Mouse (Mus musculus) left cerebral cortex, postnatal 25 days (tissue): Measurements from ENCODE around the gene 2010315B03Rik. TPM values are rescaled to one million over a fixed set of nuclear protein-coding genes. Genes with fewer than 3 reads are reported as not detected.
A peak's percentile ranks its signal among the peaks of the same experiment; 100 is the strongest.
"Not testable (repeated sequence)": the region's sequence is repeated elsewhere in the genome, so short reads cannot be mapped to it uniquely, and the experiment has no call there.

Source experiments
- DNase-seq, 2 experiments: peaks; one replicate each; pipeline ENCODE4 v3.0.0; 2022; ENCODE audit warnings: low spot score in 2 of 2, mixed read lengths in 1 of 2
- intact Hi-C: fragments of 180-260 bp; cut with DNase I; formaldehyde crosslinking; loops from one replicate; pipeline ENCODE4 v1.15.1; 2025
- total RNA-seq, 2 experiments: library from RNA; stranded (reverse); gene quantifications; 2 replicates each; pipeline ENCODE4 v1.2.3; 2021

Gene 2010315B03Rik
- 10 to 100 TPM; 15.7 to 23.2 TPM for total RNA-seq

DNA sequence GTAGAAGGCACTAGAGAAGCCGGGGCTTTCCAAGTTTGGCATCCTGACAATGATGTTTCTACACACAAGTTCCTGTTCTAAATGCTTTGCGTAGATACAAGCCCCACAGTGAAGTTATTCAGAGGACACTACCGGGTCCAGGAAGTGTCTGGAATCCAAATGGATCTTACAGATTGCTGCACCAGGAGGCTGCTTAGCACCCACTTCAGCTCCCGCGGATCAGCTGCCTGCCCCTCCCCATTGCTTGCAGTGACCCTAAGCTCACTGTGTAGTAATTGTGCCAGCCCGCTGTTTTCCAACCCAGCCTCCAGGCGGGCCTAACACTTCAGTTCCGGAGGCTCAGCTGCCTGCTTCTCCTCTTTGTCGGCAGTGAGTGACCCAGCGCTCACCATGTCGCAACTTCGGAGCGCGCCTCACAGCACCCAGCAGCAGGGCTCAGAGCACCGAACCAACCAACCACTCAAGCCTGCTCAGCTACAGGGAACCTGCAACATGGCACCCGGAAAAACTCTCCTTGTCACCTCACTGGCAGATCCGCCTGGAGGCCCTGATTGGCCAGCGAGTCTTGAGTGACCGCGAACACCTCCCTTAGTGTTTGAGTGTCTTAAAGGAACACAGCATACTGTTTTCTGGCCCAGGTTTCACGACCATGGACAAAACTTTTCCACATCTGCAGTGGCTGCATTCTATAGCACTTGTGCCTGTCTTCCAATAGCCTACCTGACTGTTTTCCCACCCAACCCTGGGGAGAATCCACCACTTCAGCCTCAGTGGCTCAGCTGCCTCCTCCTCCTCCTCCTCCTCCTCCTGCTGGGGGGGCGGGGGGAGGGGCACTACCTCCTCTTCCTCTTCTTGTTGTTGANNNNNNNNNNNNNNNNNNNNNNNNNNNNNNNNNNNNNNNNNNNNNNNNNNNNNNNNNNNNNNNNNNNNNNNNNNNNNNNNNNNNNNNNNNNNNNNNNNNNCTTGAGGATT is at the start of gene 2010315B03Rik:
Gene 2010315B03Rik, minus strand, starts transcription at position 526 of the 972 bp plus-strand sequence.
- intact Hi-C loops = loop anchor here (2.0 kb wide), 2 partner anchors 30 to 54 kb away; no protein-coding TSS in a partner anchor

DNA sequence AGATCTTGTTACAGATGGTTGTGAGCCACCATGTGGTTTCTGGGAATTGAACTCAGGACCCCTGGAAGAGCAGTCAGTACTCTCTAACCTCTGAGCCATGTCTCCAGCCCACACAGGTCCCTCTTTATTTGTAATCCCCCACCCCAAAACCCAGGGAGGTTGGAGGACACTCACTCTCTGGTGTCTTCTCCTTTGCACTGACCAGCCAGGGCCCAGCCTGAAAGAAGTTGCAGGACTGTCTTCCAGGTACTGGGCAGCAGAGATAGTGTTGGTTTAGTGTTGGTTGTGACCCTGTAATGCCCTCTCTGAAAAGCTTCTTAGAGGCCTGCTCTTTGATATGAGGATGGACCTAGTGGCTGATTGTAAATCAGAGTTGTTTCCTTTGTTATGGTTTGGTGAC is 994 bp downstream of the 2010315B03Rik start:
- DNase-seq = no peak
- intact Hi-C loops = no loop called here

More for the DNA sequence above, at the start of gene 2010315B03Rik:
- peak; percentile 91 to 96 for DNase-seq

DNA sequence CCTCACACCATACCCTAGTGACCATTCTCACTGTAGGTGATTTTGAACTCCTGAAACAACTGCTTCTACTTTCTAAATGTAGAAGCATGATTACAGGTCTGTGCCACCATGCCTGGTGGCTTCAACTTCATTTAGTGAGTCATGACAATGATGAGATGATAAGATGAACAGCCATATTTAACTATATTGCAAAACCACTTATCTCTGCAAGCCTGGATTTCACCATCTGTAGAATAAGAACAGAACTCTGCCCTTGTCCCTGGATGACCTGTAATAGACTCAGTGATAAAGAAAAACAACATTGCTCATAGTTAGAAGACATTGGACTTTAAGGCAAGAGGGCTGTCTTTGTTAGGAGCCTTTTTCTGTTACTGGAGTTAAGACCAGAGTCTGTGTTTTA is 24.2 kb downstream of the 2010315B03Rik start:
- intact Hi-C loops = no loop called here
- DNase-seq = no peak

DNA sequence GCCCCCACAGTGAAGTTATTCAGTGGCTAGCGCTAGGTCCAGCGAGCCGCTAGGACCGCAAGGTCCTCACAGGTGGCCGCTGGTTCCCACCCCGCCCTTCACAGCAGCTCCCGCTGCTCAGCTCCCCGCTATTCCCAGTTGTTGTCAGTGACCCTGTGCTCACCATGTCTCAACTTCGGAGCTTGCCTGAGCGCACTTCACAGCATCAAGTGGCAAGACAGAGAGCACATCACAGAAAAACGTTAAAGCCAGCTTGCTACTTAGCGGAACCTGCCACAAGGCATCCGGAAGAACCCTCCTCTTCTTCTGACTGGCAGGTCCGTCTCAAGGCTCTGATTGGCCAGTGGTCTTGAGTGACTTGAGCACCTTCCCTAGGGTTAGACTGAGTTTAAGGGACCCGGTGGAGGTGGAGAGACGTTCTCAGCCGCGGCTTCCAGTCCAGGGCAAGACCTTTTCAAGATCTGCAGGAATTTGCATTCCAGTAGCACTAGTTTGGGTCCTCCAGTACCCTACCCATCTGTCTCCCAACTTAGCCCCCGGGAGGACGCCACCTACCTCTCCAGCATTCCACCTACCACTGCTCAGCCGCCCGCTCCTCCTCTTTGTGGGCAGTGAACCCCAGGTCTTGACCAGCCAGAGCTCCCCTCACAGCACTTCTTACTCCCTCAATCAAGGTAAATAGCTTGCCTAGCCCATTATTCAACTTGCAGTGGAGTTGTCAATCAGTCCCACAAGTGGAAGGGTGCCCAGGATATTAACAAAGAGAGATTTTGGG is 30.4 kb downstream of the 2010315B03Rik start:
- peak; percentile 87 to 95 for DNase-seq
- intact Hi-C loops = loop anchor here (2.0 to 5.0 kb wide), 2 partner anchors 31 to 145 kb away; partner anchors contain the start of gene 2010315B03Rik

DNA sequence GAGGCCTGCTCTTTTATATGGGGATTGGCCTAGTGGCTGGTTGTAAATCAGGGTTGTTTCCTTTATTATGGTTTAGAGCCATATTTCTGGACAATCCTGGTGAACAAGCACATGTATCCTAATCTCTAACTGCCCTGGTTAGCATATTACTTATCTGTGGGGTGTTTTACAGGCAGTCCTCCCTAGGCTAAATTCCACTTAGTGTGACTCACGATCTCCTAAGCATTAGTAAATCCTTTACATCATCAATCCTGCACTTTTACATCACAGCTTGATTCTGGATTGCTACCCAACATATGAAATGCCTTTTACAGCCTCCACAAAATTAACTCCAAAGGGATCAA is 31.1 kb downstream of the 2010315B03Rik start:
- intact Hi-C loops = loop anchor here (5.0 kb wide), 1 partner anchor 146 kb away; no protein-coding TSS in a partner anchor
- DNase-seq = no peak

DNA sequence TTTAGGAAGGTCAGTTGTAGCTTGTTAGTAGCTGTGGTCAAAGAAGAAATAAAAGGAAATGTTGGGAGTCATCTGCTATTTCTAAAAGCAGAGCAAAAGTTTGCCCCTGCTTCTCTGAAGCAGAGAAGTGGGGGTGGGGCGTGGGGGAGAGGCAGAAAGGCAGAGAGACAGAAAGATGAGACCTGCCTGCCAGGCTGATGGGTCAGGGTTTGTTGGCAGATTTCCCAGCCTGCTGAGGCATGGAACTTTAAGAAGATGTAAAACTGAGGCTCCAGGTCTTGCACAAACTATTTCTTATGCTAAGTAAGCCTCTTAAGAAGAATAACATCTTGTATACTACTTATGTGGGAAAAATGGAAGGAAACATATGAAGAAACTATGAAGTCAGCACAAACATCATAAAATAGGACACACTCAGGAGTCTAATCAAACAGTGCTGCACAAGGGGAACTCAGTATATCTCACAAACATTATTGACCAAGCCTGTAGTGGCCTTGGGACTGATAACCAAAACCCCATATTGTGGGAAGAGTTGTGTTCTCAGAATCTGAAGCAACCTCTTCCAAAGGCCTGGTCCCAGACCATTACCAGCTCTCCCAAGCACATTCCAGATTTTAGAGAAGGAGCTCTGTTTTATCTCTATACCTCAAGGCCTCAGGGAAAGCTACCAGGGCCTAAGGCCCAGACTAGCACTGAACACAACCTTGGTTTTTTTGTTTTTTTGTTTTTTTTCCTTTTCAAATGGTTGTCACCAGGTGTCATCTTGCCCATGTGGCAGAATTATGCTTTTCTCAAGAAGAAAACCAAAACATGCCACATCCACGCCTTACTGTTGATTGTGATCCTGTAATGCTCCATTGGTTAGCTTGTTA is 31.7 kb downstream of the 2010315B03Rik start:
- no peak for DNase-seq
- intact Hi-C loops = loop anchor here (5.0 kb wide), 1 partner anchor 146 kb away; no protein-coding TSS in a partner anchor

DNA sequence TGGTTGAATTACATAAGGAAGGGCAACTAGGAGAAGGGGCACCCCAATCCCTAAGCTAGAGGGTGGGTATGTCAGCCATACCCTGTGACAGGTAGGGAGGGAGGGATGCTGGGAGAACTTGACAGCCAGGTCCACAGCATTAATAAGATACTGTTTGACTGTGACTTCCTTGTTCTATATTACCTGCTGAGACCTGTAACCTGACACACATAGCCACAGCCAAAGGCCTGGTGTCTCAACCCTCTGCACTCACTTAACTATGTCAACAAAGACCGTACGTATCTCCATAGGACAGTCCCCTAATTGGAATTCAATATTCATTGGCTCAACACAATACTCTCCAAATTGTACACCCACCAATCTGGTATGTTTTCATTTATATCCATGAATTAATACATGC is 33.2 kb downstream of the 2010315B03Rik start:
- intact Hi-C loops = no loop called here
- no peak for DNase-seq

DNA sequence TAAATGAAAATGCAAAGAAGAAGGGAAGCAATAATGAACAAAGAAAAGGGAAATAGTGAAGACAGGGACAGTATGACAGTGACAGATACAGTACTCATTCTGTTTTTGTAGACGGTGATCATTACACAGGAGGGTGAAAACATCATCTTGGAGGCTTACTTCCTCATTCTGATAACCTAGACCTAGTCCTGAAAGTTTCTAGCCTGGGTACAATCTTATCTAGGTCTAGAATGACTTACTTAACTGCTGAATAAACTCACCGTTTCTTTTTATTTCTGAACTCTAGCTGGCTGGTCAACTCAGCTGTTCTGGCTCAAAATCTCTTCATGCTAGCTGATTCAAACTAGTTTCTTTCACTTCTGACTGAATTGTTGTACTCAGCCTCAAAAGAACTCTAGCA is 37.4 kb downstream of the 2010315B03Rik start:
- DNase-seq = no peak
- intact Hi-C loops = no loop called here

DNA sequence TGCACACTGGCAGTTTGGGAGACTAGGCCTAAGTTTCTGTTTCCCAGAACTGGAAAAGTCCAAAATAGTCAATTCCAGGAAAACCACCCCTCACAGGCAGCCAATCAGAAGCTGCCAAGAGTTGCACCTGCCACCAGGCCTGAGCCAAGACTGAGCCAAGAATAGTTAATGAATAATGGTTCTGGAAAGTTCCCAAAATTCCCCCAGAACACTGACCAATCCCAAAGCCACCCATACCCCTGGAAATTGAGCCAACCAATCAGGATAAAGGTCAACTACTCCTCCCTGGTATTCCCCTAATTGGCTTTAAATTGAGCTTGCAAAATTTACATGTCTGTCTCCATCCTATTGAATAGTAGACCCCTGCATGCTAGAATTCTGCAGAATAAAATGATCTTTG is 39.3 kb downstream of the 2010315B03Rik start:
- no peak for DNase-seq
- intact Hi-C loops = loop anchor here (5.0 kb wide), 1 partner anchor 54 kb away; no protein-coding TSS in a partner anchor

DNA sequence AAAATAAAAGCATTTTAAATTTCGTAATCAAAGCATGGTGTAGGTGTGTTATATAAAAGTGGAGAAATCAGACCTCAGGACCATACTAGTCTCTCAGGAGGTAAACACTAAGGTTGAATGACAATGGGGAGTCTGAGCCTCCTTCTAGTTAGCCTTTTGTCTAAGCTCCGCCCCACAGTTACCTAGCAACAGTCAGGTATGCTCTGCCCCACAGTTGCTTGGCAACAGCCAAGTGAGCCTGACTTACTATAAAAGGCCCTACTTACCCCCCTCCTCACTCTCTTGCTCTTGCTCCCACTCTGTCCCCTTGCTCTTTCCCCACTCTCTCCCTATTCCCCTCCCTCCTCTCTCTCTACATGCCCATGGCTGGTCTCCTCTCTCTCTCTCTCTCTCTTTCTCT is 44.6 kb downstream of the 2010315B03Rik start:
- peak in 1 of 2 experiments; percentile 10 for DNase-seq
- intact Hi-C loops = no loop called here

DNA sequence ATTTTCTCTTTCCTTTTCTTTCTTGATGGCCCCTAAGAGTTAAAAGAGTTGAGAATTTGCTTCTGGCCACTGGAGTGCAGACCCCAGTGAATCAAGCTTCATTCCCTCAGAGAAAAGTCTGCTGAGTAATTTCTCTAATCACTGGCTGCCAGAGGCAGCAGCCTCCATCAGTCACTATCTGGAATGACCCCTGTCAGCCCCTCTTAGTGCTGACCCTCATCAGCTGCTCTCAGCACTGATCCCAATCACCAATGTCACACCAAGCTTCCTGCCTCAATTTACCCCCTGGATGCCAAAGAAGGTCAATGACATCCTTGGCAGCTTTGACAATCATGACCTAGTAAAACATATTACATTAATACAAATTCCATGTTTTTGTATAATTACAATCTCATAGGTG is 45.0 kb downstream of the 2010315B03Rik start:
- no peak for DNase-seq
- intact Hi-C loops = no loop called here

DNA sequence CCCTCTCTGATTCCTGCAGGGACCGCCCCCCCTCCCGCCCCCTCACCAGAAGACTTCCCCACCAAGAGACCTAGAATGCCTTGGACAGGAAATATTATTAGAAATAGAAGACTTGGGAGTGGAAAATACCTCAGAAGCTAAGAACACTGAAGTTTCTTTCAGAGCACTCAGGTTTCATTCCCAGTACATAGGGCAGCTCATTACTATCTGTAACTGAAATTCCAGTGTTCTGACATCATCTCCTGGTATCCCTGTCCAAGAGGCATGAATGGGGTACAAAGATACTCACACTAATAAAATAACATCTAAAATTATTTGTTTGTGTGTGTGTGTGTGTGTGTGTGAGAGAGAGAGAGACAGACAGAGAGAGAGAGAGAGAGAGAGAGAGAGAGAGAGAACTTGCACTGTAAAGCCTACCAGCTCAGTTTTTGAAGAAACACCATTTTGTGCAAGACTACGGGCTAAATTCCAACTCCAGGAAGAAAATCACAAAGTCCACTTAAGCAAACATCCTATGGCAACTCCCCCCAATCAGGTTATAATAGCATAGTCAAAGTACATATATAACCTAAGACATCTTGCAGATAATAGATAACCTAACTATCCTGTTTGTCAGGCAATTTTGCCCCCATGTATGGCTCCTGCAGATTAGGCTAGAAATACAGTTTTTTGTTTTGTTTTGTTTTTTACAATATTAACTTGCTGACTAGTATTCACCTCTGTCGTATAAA is 49.3 kb downstream of the 2010315B03Rik start:
- intact Hi-C loops = no loop called here

DNA sequence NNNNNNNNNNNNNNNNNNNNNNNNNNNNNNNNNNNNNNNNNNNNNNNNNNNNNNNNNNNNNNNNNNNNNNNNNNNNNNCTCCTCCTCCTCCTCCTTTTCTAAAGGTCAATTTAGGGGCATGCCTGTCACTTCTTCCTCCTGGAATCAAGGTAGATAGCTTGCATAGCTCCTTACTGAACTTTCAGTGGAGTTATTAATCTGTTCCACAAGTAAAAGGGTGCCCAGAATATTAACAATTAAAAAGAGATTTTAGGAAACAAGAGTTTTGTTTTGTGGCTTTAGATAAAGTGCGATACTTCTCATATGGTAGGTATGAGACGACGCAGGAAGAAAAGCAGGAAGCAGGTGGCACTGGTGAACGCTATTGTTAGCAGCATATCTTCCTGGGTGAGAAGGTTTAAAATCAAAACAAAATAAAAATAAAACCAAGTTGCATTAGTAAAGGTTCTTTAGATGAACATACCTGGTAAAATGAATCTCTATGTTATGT is 54.4 kb downstream of the 2010315B03Rik start:
- no peak for DNase-seq
- intact Hi-C loops = loop anchor here (2.0 kb wide), 1 partner anchor 55 kb away; the partner anchor contains the start of gene 2010315B03Rik

More for the DNA sequence above, 49.3 kb downstream of the 2010315B03Rik start:
- no peak for DNase-seq

DNA sequence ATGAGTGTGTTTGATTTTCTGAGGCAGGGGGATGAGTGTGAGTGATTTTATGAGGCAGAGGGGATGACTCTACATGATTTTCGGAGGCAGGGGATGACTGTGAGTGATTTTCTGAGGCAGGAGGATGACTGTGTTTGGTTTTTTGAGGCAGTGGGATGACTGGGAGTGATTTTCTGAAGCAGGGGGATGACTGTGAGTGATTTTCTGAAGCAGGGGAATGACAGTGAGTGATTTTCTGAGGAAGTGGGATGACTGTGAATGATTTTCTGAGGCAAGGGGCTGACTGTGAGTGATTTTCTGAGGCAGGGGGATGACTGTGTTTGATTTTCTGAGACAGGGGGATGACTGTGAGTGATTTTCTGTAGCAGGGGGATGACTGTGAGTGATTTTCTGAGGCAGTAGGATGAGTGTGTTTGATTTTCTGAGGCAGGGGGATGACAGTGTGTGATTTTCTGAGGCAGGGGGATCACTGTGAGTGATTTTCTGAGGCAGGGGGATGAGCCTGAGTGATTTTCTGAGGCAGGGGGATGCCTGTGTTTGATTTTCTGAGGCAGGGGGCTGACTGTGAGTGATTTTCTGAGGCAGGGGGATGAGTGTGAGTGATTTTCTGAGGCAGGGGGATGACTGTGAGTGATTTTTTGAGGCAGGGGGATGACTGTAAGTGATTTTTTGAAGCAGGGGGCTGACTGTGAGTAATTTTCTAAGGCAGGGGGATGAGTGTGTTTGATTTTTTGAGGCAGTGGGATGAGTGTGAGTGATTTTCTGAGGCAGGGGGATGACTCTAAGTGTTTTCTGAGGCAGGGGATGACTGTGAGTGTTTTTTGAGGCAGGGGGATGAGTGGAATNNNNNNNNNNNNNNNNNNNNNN is 55.1 kb downstream of the 2010315B03Rik start:
- DNase-seq = no peak
- intact Hi-C loops = loop anchor here (2.0 kb wide), 1 partner anchor 55 kb away; the partner anchor contains the start of gene 2010315B03Rik

DNA sequence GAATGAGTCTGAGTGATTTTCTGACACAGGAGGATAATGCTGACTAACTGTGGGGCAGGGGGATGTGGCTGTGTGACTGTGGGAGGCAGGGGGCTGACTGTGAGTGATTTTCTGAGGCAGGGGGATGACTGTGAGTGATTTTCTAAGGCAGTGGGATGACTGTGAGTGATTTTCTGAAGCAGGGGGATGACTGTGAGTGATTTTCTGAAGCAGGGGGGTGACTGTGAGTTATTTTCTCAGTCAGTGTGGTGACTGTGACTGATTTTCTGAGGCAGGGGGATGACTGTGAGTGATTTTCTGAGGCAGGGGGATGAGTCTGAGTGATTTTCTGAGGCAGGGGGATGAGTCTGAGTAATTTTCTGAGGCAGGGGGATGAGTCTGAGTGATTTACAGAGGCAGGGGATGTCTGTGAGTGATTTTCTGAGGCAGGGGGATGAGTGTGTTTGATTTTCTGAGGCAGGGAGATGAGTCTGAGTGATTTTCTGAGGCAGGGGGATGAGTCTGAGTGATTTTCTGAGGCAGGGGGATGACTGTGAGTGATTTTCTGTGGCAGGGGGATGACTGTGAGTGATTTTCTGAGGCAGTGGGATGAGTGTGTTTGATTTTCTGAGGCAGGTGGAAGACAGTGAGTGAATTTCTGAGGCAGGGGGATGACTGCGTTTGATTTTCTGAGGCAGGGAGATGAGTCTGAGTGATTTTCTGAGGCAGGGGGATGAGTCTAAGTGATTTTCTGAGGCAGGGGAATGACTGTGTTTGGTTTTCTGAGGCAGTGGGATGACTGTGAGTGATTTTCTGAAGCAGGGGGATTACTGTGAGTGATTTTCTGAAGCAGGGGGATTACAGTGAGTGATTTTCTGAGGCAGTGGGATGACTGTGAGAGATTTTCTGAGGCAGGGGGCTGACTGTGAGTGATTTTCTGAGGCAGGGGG is 56.0 kb downstream of the 2010315B03Rik start:
- intact Hi-C loops, DNase-seq: not testable (repeated sequence)

DNA sequence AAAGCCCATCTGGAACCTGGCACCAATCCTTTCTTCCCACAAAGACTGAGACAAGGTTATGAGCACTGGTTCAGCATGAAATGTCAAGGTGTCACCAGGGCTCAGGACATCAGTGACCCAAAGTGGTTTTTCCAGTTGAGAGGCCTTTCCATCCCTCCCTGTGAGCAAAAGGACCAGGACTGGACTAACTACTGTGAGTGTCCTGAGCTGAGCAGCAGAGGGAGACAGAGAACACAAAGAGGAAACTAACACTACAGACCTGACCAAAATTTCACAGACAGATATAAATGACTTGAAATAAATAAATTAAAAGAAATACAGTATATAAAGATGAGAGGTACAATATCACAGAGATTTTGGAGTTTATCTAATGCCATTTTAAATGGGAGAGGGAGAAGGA is 61.1 kb downstream of the 2010315B03Rik start:
- no peak for DNase-seq
- intact Hi-C loops = no loop called here
